Mouse (Mus musculus) heart, adult 2 months (tissue): ENCODE measurements around the gene Ankrd34a. TPM values are rescaled to one million over a fixed set of nuclear protein-coding genes. Genes with fewer than 3 reads are reported as not detected.
A peak's percentile ranks its signal among the peaks of the same experiment; 100 is the strongest.

Experiments
- DNase-seq, 2 experiments: peaks; one replicate each; pipeline ENCODE4 v3.0.0; 2021
- H3K27ac ChIP-seq: fragments of 200-600 bp; 2 replicates; pipeline ENCODE4 v1.8.1; 2022
- H3K27me3 ChIP-seq: fragments of 200-500 bp; 2 replicates; pipeline ENCODE4 v1.6.1; 2012; ENCODE audit warnings: mild to moderate bottlenecking, low read length, inconsistent platforms, mixed read lengths; ENCODE audit not compliant: control insufficient read depth, insufficient read depth
- H3K36me3 ChIP-seq: fragments of 200-500 bp; 2 replicates; pipeline ENCODE4 v1.6.1; 2012; ENCODE audit warnings: low read length, inconsistent platforms; ENCODE audit not compliant: control insufficient read depth, insufficient read depth
- H3K4me1 ChIP-seq: fragments of 200-500 bp; 2 replicates; pipeline ENCODE4 v1.6.1; 2011; ENCODE audit warnings: low read length; ENCODE audit not compliant: control insufficient read depth, insufficient read depth
- H3K4me3 ChIP-seq: fragments of 200-600 bp; 2 replicates; pipeline ENCODE4 v1.8.1; 2022
- H3K79me2 ChIP-seq: fragments of 200-500 bp; replicated peaks from 2 replicates; pipeline ENCODE4 v1.6.1; 2012; ENCODE audit warnings: mild to moderate bottlenecking, inconsistent platforms, low read length, moderate library complexity, mixed read lengths; ENCODE audit not compliant: control insufficient read depth, insufficient read depth
- H3K9ac ChIP-seq: fragments of 200-500 bp; 2 replicates; pipeline ENCODE4 v1.6.1; 2012; ENCODE audit warnings: low read depth, mild to moderate bottlenecking, control low read depth, inconsistent platforms, low read length, mixed read lengths
- CTCF ChIP-seq: fragments of 200-600 bp; IDR thresholded peaks from 2 replicates; pipeline ENCODE4 v1.8.1; 2022; ENCODE audit warnings: antibody characterized with exemption, mild to moderate bottlenecking, moderate library complexity
- EP300 ChIP-seq: fragments of 200-500 bp; IDR thresholded peaks from 2 replicates; pipeline ENCODE4 v1.6.1; 2011; ENCODE audit warnings: low read depth, low read length, control low read depth; ENCODE audit not compliant: insufficient read depth
- POLR2A ChIP-seq: fragments of 200-500 bp; IDR thresholded peaks from 2 replicates; pipeline ENCODE4 v1.6.1; 2011; ENCODE audit warnings: mild to moderate bottlenecking, low read depth, low read length, control low read depth; ENCODE audit not compliant: insufficient read depth
- WGBS: fragments of 180-500 bp; shearing (Covaris S2); methylation state at CpG from one replicate; pipeline ENCODE4 v1.1.7; 2018; 5-methylcytosine and 5-hydroxymethylcytosine counted together
- intact Hi-C: fragments of 180-260 bp; cut with DNase I; formaldehyde crosslinking; loops from one replicate; pipeline ENCODE4 v1.15.1; 2025
- polyA plus RNA-seq: library from polyadenylated mRNA; depleted of rRNA; stranded (reverse); fragments of >200 nt; gene quantifications from 2 replicates; pipeline ENCODE4 v1.2.3, GENCODE M21; 2012
- total RNA-seq, 2 experiments: library from RNA; stranded (reverse); gene quantifications; 2 replicates each; pipeline ENCODE4 v1.2.3; 2021

Gene Ankrd34a
- total and polyA plus RNA-seq, 3 experiments: 1.3 to 2.4 (median 2.1) TPM

DNA sequence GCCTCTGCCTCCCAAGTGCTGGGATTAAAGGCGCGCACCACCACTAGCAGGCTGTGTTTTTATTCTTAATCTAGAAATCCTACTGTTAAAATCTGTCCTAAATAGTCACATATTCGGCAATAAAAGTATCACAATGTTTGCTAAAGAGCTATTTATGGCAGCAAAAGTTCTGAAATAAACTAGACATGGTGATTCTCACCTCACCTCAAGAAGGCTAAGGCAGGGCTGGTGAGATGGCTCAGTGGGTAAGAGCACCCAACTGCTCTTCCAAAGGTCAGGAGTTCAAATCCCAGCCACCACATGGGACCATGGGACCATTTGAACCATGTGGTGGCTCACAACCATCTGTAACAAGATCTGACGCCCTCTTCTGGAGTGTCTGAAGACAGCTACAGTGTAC is 5.8 kb upstream of the Ankrd34a start:
- Histone ChIP-seq H3K4me1 (peaks cover 4% of the 10 kb centered on the region), H3K9ac (no peak overlapping the region), H3K36me3 (no peaks in the 10 kb centered on the region), H3K27me3 (no peaks in the 10 kb centered on the region), H3K27ac (no peak overlapping the region), H3K4me3 (no peak overlapping the region), H3K79me2 (no peaks in the 10 kb centered on the region; the same call in 1 of the 2 replicates)
- no peak for DNase-seq
- TF ChIP-seq CTCF (no peak), POLR2A (no peak), EP300 (no peak)
- intact Hi-C loops: loop anchor here (5.0 kb wide), 1 partner anchor 88 kb away; no protein-coding TSS in a partner anchor
- 81% methylated on average over 4 of the region's 4 CpGs for WGBS

DNA sequence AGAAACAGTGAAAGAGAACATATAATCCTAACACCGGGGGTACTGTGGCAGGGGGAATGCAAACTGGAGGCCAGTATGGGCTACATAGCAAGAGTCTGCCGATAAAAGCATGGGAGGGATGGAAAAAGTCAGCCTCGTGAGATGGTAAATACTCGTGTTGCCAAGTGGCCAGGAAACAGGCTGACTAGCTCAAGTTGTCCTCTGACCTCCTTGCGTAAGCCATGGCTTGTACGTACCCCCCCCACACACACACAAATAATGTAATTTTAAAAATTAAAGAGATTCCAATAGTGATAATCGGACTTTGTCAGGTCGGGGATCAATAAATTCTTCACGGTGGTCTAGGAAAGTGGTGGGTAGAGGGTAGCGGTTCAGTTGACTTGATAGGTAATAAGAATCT is 3.1 kb upstream of the Ankrd34a start:
- peak overlapping the region; percentile 91 for H3K27ac ChIP-seq
- H3K36me3 ChIP-seq: no peaks in the 10 kb centered on the region
- DNase-seq: peak; percentile 39 to 47
- TF ChIP-seq EP300: no peak
- no peak for TF ChIP-seq CTCF
- no peak for TF ChIP-seq POLR2A
- under 1% methylated on average over 10 of the region's 10 CpGs for WGBS
- peak overlapping the region; percentile 77 for H3K9ac ChIP-seq
- H3K4me1 ChIP-seq: peaks cover 8% of the 10 kb centered on the region
- no peaks in the 10 kb centered on the region for H3K27me3 ChIP-seq
- H3K4me3 ChIP-seq: peak overlapping the region; percentile 69
- no peaks in the 10 kb centered on the region; the same call in 1 of the 2 replicates for H3K79me2 ChIP-seq
- intact Hi-C loops: loop anchor here (2.0 to 5.0 kb wide), 2 partner anchors 37 to 91 kb away; no protein-coding TSS in a partner anchor

DNA sequence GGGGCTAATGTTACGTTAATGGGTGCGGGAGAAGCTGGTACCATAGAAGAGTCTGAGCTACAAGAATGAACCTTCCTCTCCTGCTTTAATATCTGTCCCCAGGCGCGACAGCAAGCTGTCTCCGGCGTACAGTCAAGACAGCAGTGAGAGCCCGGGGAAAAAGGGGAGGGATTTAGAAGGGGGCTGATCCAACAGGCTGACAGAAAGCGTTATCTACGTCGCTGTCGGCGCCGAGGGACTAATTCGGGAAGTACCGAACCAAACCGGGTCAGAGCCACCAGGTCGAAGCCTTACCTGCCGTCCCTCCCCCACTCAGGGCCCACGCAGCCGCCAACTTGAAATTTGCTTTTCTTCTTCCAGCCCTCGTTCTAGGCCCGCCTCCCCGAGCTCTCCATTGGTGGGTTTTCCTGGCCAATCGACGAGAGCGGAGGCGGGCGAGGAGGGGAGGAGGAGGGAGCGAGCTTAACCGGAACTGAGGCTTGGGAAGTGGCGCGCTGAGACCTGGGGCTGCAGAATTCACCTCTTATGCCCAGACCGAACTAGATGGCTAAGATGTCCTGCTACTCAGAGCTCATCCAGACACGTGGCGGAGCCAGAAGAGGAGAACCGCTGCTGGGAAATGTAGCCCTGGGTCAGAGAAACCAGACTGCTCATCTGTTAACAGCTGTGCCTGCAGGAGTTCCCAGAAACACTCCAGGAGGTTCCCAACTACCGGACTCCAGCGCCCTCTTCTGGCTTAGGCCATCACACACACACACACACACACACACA is 2.5 kb upstream of the Ankrd34a start, which contains the start of gene Polr3gl:
Gene Polr3gl (minus strand): TSS at position 392 of the 771 bp plus-strand sequence.
- Histone ChIP-seq H3K4me3 (peak within 1 kb of the TSS; percentile 69), H3K4me1 (peaks cover 8% of the 10 kb centered on the region), H3K36me3 (no peaks in the 10 kb centered on the region), H3K27me3 (no peaks in the 10 kb centered on the region), H3K27ac (peak within 1 kb of the TSS; percentile 91), H3K79me2 (no peaks in the 10 kb centered on the region; the same call in 1 of the 2 replicates), H3K9ac (peak within 1 kb of the TSS; percentile 77)
- TF ChIP-seq EP300 (peak; percentile 62; the same call in 1 of the 2 replicates), POLR2A (peak; percentile 84), CTCF (0 out of 2 replicates have a peak, but pooled peaks have one; percentile 4)
- intact Hi-C loops: loop anchor here (2.0 to 5.0 kb wide), 2 partner anchors 37 to 92 kb away; no protein-coding TSS in a partner anchor
- 1% methylated on average over 38 of the region's 38 CpGs for WGBS
- peak; percentile 95 to 96 for DNase-seq

DNA sequence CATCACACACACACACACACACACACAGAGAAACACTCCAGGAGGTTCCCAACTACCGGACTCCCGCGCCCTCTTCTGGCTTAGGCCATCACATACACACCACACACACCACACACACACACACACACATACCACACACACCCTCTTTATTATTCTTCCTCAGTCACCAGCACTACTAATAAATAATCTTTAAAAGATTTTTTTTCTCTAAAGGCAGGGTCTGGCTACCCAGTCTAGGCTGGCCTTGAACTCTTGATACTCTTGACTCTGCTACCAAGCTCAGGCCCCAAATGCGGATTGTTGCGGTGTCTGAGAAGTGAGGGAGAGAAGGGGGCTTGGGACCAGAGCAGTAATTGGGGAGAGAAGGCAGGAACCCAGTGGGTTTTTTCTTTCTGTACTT is 1.6 kb upstream of the Ankrd34a start:
- Histone ChIP-seq H3K79me2 (no peaks in the 10 kb centered on the region; the same call in 1 of the 2 replicates), H3K27me3 (no peaks in the 10 kb centered on the region), H3K9ac (no peak overlapping the region), H3K27ac (no peak overlapping the region; the same call in 1 of the 2 replicates), H3K4me3 (no peak overlapping the region), H3K4me1 (peaks cover 8% of the 10 kb centered on the region), H3K36me3 (no peaks in the 10 kb centered on the region)
- no peak for DNase-seq
- TF ChIP-seq CTCF (no peak), POLR2A (no peak), EP300 (no peak)
- WGBS: 88% methylated on average over 5 of the region's 5 CpGs
- intact Hi-C loops: loop anchor here (5.0 kb wide), 1 partner anchor 93 kb away; no protein-coding TSS in a partner anchor

DNA sequence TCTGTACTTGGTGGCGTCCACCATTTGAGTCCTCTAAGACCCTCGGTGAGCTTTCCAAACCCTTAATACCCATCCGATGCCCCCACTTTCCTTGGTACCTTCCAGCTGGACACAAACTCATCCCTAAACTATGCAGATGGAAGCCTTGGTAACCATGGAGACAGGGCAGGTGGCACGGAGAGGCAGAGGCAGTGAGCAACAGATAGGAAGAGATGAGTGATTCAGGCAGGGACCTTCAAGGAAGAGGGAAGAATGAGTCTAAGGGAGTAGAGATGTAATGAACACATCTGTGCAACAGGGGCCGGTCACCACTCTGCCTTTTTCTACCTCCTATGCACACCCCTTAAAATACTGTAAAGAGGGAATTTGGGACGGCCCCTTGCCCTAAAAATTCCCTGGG is 775 bp upstream of the Ankrd34a start:
- peaks cover 8% of the 10 kb centered on the region for H3K4me1 ChIP-seq
- peak overlapping the region; percentile 61; the same call in 1 of the 2 replicates for H3K27ac ChIP-seq

More for the DNA sequence above, 775 bp upstream of the Ankrd34a start:
- H3K4me3 ChIP-seq: no peak overlapping the region
- no peaks in the 10 kb centered on the region for H3K36me3 ChIP-seq
- no peaks in the 10 kb centered on the region for H3K27me3 ChIP-seq
- DNase-seq: no peak
- H3K9ac ChIP-seq: no peak overlapping the region
- intact Hi-C loops: no loop called here
- H3K79me2 ChIP-seq: no peaks in the 10 kb centered on the region; the same call in 1 of the 2 replicates
- 51% methylated on average over 6 of the region's 6 CpGs for WGBS
- TF ChIP-seq EP300: no peak
- no peak for TF ChIP-seq POLR2A
- TF ChIP-seq CTCF: no peak
